Mouse (Mus musculus) urinary bladder, postnatal 14 days (tissue): Measurements from ENCODE around the gene Gapt.
"Not testable (repeated sequence)": the region's sequence is repeated elsewhere in the genome, so short reads cannot be mapped to it uniquely, and the experiment has no call there.

Source experiments
- DNase-seq: peaks from one replicate; pipeline ENCODE4 v3.0.0; 2021; ENCODE audit warnings: low spot score

The Gapt gene

GRCm38 (mm10) chr13:110356941-110357340, at the start of gene Gapt:
Gapt (minus strand) TSS chr13:110357199.
- DNase-seq, result no peak

GRCm38 (mm10) chr13:110406152-110406551, 49.2 kb upstream of the Gapt start:
- no peak for DNase-seq

GRCm38 (mm10) chr13:110404686-110405085, 47.7 kb upstream of the Gapt start:
- DNase-seq, result not testable (repeated sequence)

GRCm38 (mm10) chr13:110404059-110404458, 47.1 kb upstream of the Gapt start:
- DNase-seq, result no peak

- DNase-seq, result no peak
These were observed 44.9 kb upstream of the Gapt start for GRCm38 (mm10) chr13:110401877-110402276.

- DNase-seq, result no peak
These were observed 44.4 kb upstream of the Gapt start for GRCm38 (mm10) chr13:110401443-110401842.

GRCm38 (mm10) chr13:110398513-110399270, 41.7 kb upstream of the Gapt start:
- DNase-seq, result no peak

- DNase-seq, result no peak
These were observed 40.8 kb upstream of the Gapt start for GRCm38 (mm10) chr13:110397750-110398149.

GRCm38 (mm10) chr13:110395916-110396685, 39.1 kb upstream of the Gapt start:
- no peak for DNase-seq

GRCm38 (mm10) chr13:110395179-110395794, 38.3 kb upstream of the Gapt start:
- DNase-seq, result no peak

- peak; percentile 94 for DNase-seq
These were observed 37.5 kb upstream of the Gapt start, which contains the start of gene Plk2 for GRCm38 (mm10) chr13:110394291-110395178. Plk2 (plus strand) TSS chr13:110395046.

GRCm38 (mm10) chr13:110392631-110393030, 35.6 kb upstream of the Gapt start:
- DNase-seq, result no peak

- peak; percentile 64 for DNase-seq
These were observed 35.2 kb upstream of the Gapt start for GRCm38 (mm10) chr13:110392210-110392609.

- no peak for DNase-seq
These were observed 27.5 kb upstream of the Gapt start for GRCm38 (mm10) chr13:110384514-110384913.

GRCm38 (mm10) chr13:110382447-110382901, 25.5 kb upstream of the Gapt start:
- DNase-seq, result peak; percentile 25

GRCm38 (mm10) chr13:110369673-110370072, 12.7 kb upstream of the Gapt start:
- DNase-seq, result no peak

GRCm38 (mm10) chr13:110368556-110369040, 11.6 kb upstream of the Gapt start:
- DNase-seq, result peak; percentile 35

GRCm38 (mm10) chr13:110367961-110368555, 11.1 kb upstream of the Gapt start:
- DNase-seq, result no peak

GRCm38 (mm10) chr13:110366477-110366876, 9.5 kb upstream of the Gapt start:
- no peak for DNase-seq

- no peak for DNase-seq
These were observed 6.7 kb upstream of the Gapt start for GRCm38 (mm10) chr13:110363722-110364121.

- DNase-seq, result no peak
These were observed 5.9 kb downstream of the Gapt start for GRCm38 (mm10) chr13:110351051-110351450.
